Mouse (Mus musculus): ENCODE results near the gene Msx3.

DNA sequence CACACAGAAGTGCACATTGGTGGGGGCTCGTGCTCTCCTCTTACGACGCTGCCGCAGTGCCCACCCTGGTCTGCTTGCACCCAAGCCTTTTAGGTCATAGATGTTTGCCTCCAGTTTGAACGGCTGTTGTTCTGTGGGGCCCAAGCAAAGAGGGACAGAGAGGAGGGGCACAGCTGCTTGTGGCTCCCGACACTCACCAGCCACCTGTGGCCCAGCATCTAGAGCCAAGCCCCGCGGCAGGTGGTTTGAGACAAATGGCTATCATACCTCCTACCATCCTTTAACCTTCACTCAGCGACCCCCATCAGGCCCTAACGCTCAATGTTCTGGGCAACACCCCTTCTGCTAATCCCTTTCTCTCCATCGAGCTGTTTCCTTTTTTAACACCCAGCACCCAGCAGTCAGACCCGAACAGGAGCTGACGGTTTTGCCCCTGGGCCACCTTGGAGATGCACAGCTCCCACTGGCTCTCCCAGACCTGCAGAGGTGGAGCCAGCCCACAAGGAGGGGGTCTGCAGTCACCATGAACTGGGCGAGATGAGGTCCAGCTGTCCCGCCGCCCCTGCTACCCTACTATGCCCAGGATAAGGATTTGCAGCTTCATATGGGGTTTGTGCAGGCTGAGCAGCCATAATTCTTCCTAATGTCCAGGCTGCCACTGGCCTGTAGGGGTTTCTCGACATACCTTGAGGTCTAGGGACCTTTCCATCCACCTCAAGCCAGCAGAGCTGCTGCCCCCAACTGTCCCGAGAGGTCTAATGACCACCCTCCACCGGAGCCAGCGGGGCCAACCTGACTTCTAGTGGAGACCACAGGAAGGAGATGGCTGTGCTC is 32.7 kb upstream of the Msx3 start:
- TF ChIP-seq POLR2A (IDR thresholded peaks at IDR 0.05; ENCODE audit: control insufficient read depth, low read depth, low read length) (no peak), CTCF (IDR thresholded peaks at IDR 0.05; ENCODE audit: control insufficient read depth, insufficient read depth, insufficient replicate concordance, low read depth, low read length) (no peak)
